Mouse (Mus musculus) liver, embryonic 11.5 days (tissue): ENCODE results near the gene Col4a1. TPM values are rescaled to one million over a fixed set of nuclear protein-coding genes. Genes with fewer than 3 reads are reported as not detected.

Source experiments
- ATAC-seq: fragments of 200-750 bp; cut with Nextera tagmentation; replicated peaks from 2 replicates; pipeline ENCODE4 v1.8.0; 2017; ENCODE audit warnings: moderate number of reproducible peaks, mild to moderate bottlenecking, moderate TSS enrichment, moderate library complexity; ENCODE audit not compliant: low FRiP score
- DNase-seq: peaks from one replicate; pipeline ENCODE4 v3.0.0-alpha.2; 2017; ENCODE audit warnings: low spot score
- H3K27ac ChIP-seq: fragments of 300-500 bp; sonication (generic); 2 replicates; pipeline ENCODE4 v1.5.1; 2014; ENCODE audit warnings: mild to moderate bottlenecking, low read depth, low read length, control low read depth
- H3K27me3 ChIP-seq: fragments of 300-500 bp; sonication (generic); replicated peaks from 2 replicates; pipeline ENCODE4 v1.6.1; 2014; ENCODE audit warnings: low read length, mixed read lengths; ENCODE audit not compliant: control insufficient read depth, insufficient read depth
- H3K36me3 ChIP-seq: fragments of 300-500 bp; sonication (generic); 2 replicates; pipeline ENCODE4 v1.6.1; 2014; ENCODE audit warnings: mild to moderate bottlenecking, low read length, moderate library complexity, mixed read lengths; ENCODE audit not compliant: control insufficient read depth, insufficient read depth
- H3K4me1 ChIP-seq: fragments of 300-500 bp; sonication (generic); replicated peaks from 2 replicates; pipeline ENCODE4 v1.6.1; 2014; ENCODE audit warnings: low read length, mixed read lengths; ENCODE audit not compliant: control insufficient read depth, insufficient read depth
- H3K4me2 ChIP-seq: fragments of 300-500 bp; sonication (generic); 2 replicates; pipeline ENCODE4 v1.6.1; 2014; ENCODE audit warnings: mild to moderate bottlenecking, control low read depth, moderate library complexity
- H3K4me3 ChIP-seq: fragments of 300-500 bp; sonication (generic); 2 replicates; pipeline ENCODE4 v1.5.1; 2014; ENCODE audit warnings: low read depth, low read length, control low read depth
- H3K9ac ChIP-seq: fragments of 300-500 bp; sonication (generic); 2 replicates; pipeline ENCODE4 v1.6.1; 2014; ENCODE audit warnings: low read depth, low read length, control low read depth
- H3K9me3 ChIP-seq: fragments of 300-500 bp; sonication (generic); 2 replicates; pipeline ENCODE4 v1.6.1; 2016; ENCODE audit warnings: low read length, inconsistent platforms, mixed read lengths; ENCODE audit not compliant: control insufficient read depth
- WGBS: fragments of 180-500 bp; shearing (Covaris S2); extraction: QIAGEN DNeasy Blood & Tissue Kit; methylation state at CpG from one replicate; pipeline ENCODE4 v1.1.7; 2014; 5-methylcytosine and 5-hydroxymethylcytosine counted together
- polyA plus RNA-seq: library from polyadenylated mRNA; unstranded; fragments of >200 nt; fragmentation: Nextera tagmentation; extraction: Ambion mirVana; gene quantifications from 2 replicates; pipeline ENCODE4 v1.2.1, GENCODE M21; 2014

Col4a1 gene
- polyA plus RNA-seq, 1 experiment from 2014 or later, result 40.8 TPM

GRCm38 (mm10) chr8:11185672-11186071 is 127.0 kb downstream of the Col4a1 start:
- 96% methylated on average over 2 of the region's 2 CpGs for WGBS
- Histone ChIP-seq H3K27ac (no peak overlapping the region), H3K27me3 (peaks cover 24% of the 10 kb centered on the region), H3K9ac (no peak overlapping the region), H3K36me3 (no peaks in the 10 kb centered on the region), H3K4me3 (no peak overlapping the region), H3K4me1 (0 out of 2 replicates have a peak, but pooled peaks cover 5% of the 10 kb centered on the region), H3K9me3 (no peaks in the 10 kb centered on the region), H3K4me2 (no peak overlapping the region)
- ATAC-seq, result no peak
- no peak for DNase-seq

GRCm38 (mm10) chr8:11183611-11184031 is 129.0 kb downstream of the Col4a1 start:
- H3K9me3 ChIP-seq, result no peaks in the 10 kb centered on the region
- no peak for ATAC-seq
- H3K27me3 ChIP-seq, result peaks cover 21% of the 10 kb centered on the region
- H3K27ac ChIP-seq, result no peak overlapping the region
- 0 out of 2 replicates have a peak, but pooled peaks cover 7% of the 10 kb centered on the region for H3K4me1 ChIP-seq
- H3K4me2 ChIP-seq, result no peak overlapping the region
- no peak overlapping the region for H3K4me3 ChIP-seq
- no peak overlapping the region for H3K9ac ChIP-seq
- H3K36me3 ChIP-seq, result no peaks in the 10 kb centered on the region
- WGBS, result 51% methylated on average over 9 of the region's 9 CpGs
- no peak for DNase-seq

GRCm38 (mm10) chr8:11182606-11183005 is 130.0 kb downstream of the Col4a1 start:
- Histone ChIP-seq H3K4me1 (0 out of 2 replicates have a peak, but pooled peaks cover 5% of the 10 kb centered on the region), H3K4me2 (no peak overlapping the region), H3K4me3 (no peak overlapping the region), H3K27ac (no peak overlapping the region), H3K27me3 (peaks cover 11% of the 10 kb centered on the region), H3K9me3 (no peaks in the 10 kb centered on the region), H3K36me3 (no peaks in the 10 kb centered on the region), H3K9ac (no peak overlapping the region)
- no peak for DNase-seq
- no peak for ATAC-seq
- 77% methylated on average over 12 of the region's 12 CpGs for WGBS

- DNase-seq (no peak), ATAC-seq (no peak)
- Histone ChIP-seq H3K4me2 (no peak overlapping the region), H3K4me3 (no peak overlapping the region), H3K9me3 (no peaks in the 10 kb centered on the region), H3K4me1 (0 out of 2 replicates have a peak, but pooled peaks cover 5% of the 10 kb centered on the region), H3K36me3 (no peaks in the 10 kb centered on the region), H3K27me3 (0 out of 2 replicates have a peak, but pooled peaks cover 7% of the 10 kb centered on the region), H3K27ac (no peak overlapping the region), H3K9ac (no peak overlapping the region)
- 72% methylated on average over 4 of the region's 4 CpGs for WGBS
Observed at GRCm38 (mm10) chr8:11182148-11182484, 130.5 kb downstream of the Col4a1 start.

DNA sequence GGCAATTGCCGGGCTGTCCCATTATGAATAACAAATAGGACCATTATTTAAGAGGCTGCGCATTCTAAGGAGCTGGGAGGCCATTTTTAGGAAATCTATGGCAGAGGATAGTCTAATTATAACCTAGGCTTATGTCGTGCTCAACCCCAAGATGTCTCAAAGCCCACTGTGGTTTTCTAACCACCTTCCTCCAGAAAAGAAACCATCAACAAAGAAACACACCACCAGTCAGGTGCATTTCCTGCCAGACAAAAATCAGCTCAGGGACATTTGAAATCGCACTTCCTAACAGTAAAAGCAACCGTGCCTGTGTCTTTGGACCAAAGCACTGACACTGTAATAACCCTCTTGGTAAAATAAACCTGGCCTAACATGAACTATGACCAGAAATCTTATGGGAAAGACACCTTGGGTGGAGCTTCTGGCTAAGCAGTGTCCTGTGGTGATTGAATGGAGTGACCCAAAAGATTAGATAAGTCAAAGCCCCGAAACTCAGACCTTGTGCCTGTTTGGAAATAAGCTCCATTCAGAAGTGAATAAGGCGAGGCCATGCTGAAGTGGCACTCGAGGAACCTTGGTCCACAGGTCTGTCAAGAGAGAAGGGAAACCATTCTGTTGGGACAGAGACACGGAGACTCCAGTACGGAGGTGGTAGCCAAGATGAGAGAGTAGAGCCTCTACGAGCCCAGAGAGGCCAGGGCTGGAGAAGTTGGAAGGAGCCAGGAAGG is 131.0 kb downstream of the Col4a1 start:
- H3K9me3 ChIP-seq, result no peaks in the 10 kb centered on the region
- H3K36me3 ChIP-seq, result no peaks in the 10 kb centered on the region
- 0 out of 2 replicates have a peak, but pooled peaks cover 5% of the 10 kb centered on the region for H3K27me3 ChIP-seq
- no peak overlapping the region for H3K27ac ChIP-seq
- 71% methylated on average over 11 of the region's 11 CpGs for WGBS
- no peak overlapping the region for H3K9ac ChIP-seq
- no peak overlapping the region for H3K4me2 ChIP-seq
- DNase-seq, result no peak
- no peak overlapping the region for H3K4me3 ChIP-seq
- H3K4me1 ChIP-seq, result 0 out of 2 replicates have a peak, but pooled peaks cover 5% of the 10 kb centered on the region
- ATAC-seq, result no peak

- DNase-seq (no peak), ATAC-seq (no peak)
- 0 out of 2 replicates have a peak, but pooled peaks cover 5% of the 10 kb centered on the region for H3K4me1 ChIP-seq
- H3K4me3 ChIP-seq, result no peak overlapping the region
- no peak overlapping the region for H3K27ac ChIP-seq
- H3K4me2 ChIP-seq, result no peak overlapping the region
- no peaks in the 10 kb centered on the region for H3K36me3 ChIP-seq
- H3K27me3 ChIP-seq, result 0 out of 2 replicates have a peak, but pooled peaks cover 5% of the 10 kb centered on the region
- no peak overlapping the region for H3K9ac ChIP-seq
- no peaks in the 10 kb centered on the region for H3K9me3 ChIP-seq
- 50% methylated on average over 3 of the region's 3 CpGs for WGBS
Observed at GRCm38 (mm10) chr8:11179869-11180268, 132.8 kb downstream of the Col4a1 start.

DNA sequence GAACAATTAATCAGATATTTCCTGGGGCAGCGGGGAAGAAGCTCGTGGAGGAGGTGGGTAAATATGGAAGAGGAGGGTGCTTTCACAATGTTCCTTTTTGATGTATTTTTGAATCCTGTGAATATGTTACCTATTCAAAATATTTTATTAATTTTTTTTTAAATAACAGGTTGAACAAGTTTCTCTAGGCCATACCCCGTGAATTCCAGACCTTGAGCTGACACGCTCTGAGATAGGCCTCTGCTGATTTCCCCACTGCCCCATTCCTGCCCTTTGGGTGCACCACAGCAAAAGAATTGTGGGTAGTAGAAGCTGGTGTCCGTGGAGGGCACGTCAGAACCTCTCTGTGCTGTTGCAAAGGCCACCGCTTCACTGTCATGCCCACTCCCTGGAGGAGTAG is 136.2 kb downstream of the Col4a1 start:
- no peak overlapping the region for H3K4me2 ChIP-seq
- 83% methylated on average over 7 of the region's 7 CpGs for WGBS
- H3K27me3 ChIP-seq, result 0 out of 2 replicates have a peak, but pooled peaks cover 3% of the 10 kb centered on the region
- no peak for DNase-seq
- 0 out of 2 replicates have a peak, but pooled peaks cover 2% of the 10 kb centered on the region for H3K4me1 ChIP-seq
- no peak overlapping the region for H3K27ac ChIP-seq
- no peaks in the 10 kb centered on the region for H3K9me3 ChIP-seq
- no peak overlapping the region for H3K9ac ChIP-seq
- no peaks in the 10 kb centered on the region for H3K36me3 ChIP-seq
- H3K4me3 ChIP-seq, result no peak overlapping the region
- no peak for ATAC-seq

- Histone ChIP-seq H3K4me2 (no peak overlapping the region), H3K27me3 (0 out of 2 replicates have a peak, but pooled peaks cover 3% of the 10 kb centered on the region), H3K9me3 (no peaks in the 10 kb centered on the region), H3K9ac (no peak overlapping the region), H3K4me3 (no peak overlapping the region), H3K4me1 (no peaks in the 10 kb centered on the region), H3K36me3 (no peaks in the 10 kb centered on the region), H3K27ac (no peak overlapping the region)
- WGBS, result 70% methylated on average over 17 of the region's 17 CpGs
- DNase-seq (no peak), ATAC-seq (peak; percentile 43; the same call in 1 of the 2 replicates)
Observed at GRCm38 (mm10) chr8:11173284-11174191, 139.1 kb downstream of the Col4a1 start.
